Mouse (Mus musculus): Measurements from ENCODE around the gene Hs2st1.
A peak's percentile ranks its signal among the peaks of the same experiment; 100 is the strongest.

Gene Hs2st1

GRCm38 (mm10) chr3:144446081-144446634 is 123.8 kb downstream of the Hs2st1 start:
- DNase-seq (ENCODE audit: low spot score in 2 of 2) = no peak

- DNase-seq (ENCODE audit: low spot score in 2 of 2) = no peak
Measured at GRCm38 (mm10) chr3:144437871-144438398, 132.0 kb downstream of the Hs2st1 start.

GRCm38 (mm10) chr3:144436076-144436475 is 133.9 kb downstream of the Hs2st1 start:
- DNase-seq (ENCODE audit: low spot score in 2 of 2) = no peak

GRCm38 (mm10) chr3:144435281-144435680 is 134.7 kb downstream of the Hs2st1 start:
- DNase-seq (ENCODE audit: low spot score in 2 of 2) = no peak

GRCm38 (mm10) chr3:144434276-144434675 is 135.7 kb downstream of the Hs2st1 start:
- no peak for DNase-seq (ENCODE audit: low spot score in 2 of 2)

GRCm38 (mm10) chr3:144433039-144433438 is 136.9 kb downstream of the Hs2st1 start:
- DNase-seq (ENCODE audit: low spot score in 2 of 2) = no peak

- no peak for DNase-seq (ENCODE audit: low spot score in 2 of 2)
Measured at GRCm38 (mm10) chr3:144432143-144432577, 137.8 kb downstream of the Hs2st1 start.

- no peak for DNase-seq (ENCODE audit: low spot score in 2 of 2)
Measured at GRCm38 (mm10) chr3:144428514-144429431, 141.2 kb downstream of the Hs2st1 start.

- no peak for DNase-seq (ENCODE audit: low spot score in 2 of 2)
Measured at GRCm38 (mm10) chr3:144425041-144425448, 144.9 kb downstream of the Hs2st1 start.

- no peak for DNase-seq (ENCODE audit: low spot score in 2 of 2)
Measured at GRCm38 (mm10) chr3:144421404-144422180, 148.4 kb downstream of the Hs2st1 start.

GRCm38 (mm10) chr3:144413821-144414220 is 156.2 kb downstream of the Hs2st1 start:
- no peak for DNase-seq (ENCODE audit: low spot score in 2 of 2)

GRCm38 (mm10) chr3:144412538-144413272 is 157.3 kb downstream of the Hs2st1 start:
- no peak for DNase-seq (ENCODE audit: low spot score in 2 of 2)

- DNase-seq (ENCODE audit: low spot score in 2 of 2) = no peak
Measured at GRCm38 (mm10) chr3:144411650-144412278, 158.2 kb downstream of the Hs2st1 start.

- no peak for DNase-seq (ENCODE audit: low spot score in 2 of 2)
Measured at GRCm38 (mm10) chr3:144411051-144411542, 158.9 kb downstream of the Hs2st1 start.

GRCm38 (mm10) chr3:144408953-144409352 is 161.0 kb downstream of the Hs2st1 start:
- DNase-seq (ENCODE audit: low spot score in 2 of 2) = no peak

GRCm38 (mm10) chr3:144405331-144405730 is 164.7 kb downstream of the Hs2st1 start:
- DNase-seq (ENCODE audit: low spot score in 2 of 2) = no peak

GRCm38 (mm10) chr3:144401292-144401691 is 168.7 kb downstream of the Hs2st1 start:
- no peak for DNase-seq (ENCODE audit: low spot score in 2 of 2)

- no peak for DNase-seq (ENCODE audit: low spot score in 2 of 2)
Measured at GRCm38 (mm10) chr3:144400870-144401269, 169.1 kb downstream of the Hs2st1 start.

GRCm38 (mm10) chr3:144400374-144400773 is 169.6 kb downstream of the Hs2st1 start:
- no peak for DNase-seq (ENCODE audit: low spot score in 2 of 2)

GRCm38 (mm10) chr3:144399358-144400096 is 170.5 kb downstream of the Hs2st1 start:
- peak; percentile 51 to 70 for DNase-seq (ENCODE audit: low spot score in 2 of 2)

Measured in spleen, postnatal 14 days (tissue).